Mouse (Mus musculus): ENCODE measurements around the gene Slc10a3. TPM values are rescaled to one million over a fixed set of nuclear protein-coding genes. Genes with fewer than 3 reads are reported as not detected.

The Slc10a3 gene
- 9.6 and 11.5 TPM in 2 replicates for polyA plus RNA-seq (2015; fragmentation: Nextera tagmentation; extraction: Ambion mirVana)

GRCm38 (mm10) chrX:74372888-74373549, at the start of gene Slc10a3, which contains the start of gene Ubl4a:
Gene Slc10a3, minus strand, starts transcription at chrX:74373349.
Gene Ubl4a, minus strand, starts transcription at chrX:74373218.

GRCm38 (mm10) chrX:74392535-74393443, 19.6 kb upstream of the Slc10a3 start, which contains the start of the genes Fam3a and Ikbkg:
Gene Fam3a, minus strand, starts transcription at chrX:74393272.
Gene Ikbkg, plus strand, starts transcription at chrX:74393290.

GRCm38 (mm10) chrX:74353467-74353770, 19.7 kb downstream of the Slc10a3 start, which contains the start of gene Lage3:
Gene Lage3, minus strand, starts transcription at chrX:74353618.

GRCm38 (mm10) chrX:74328725-74329161, 44.4 kb downstream of the Slc10a3 start, which contains the start of gene Plxna3:
Gene Plxna3, plus strand, starts transcription at chrX:74329066.

Other genes with a start within 250 kb of the Slc10a3 start
- not detected in 2 replicates for gene Opn1mw, start 245.9 kb downstream of the Slc10a3 start, polyA plus RNA-seq (2015; fragmentation: Nextera tagmentation; extraction: Ambion mirVana)
- 8.1 and 9.0 TPM in 2 replicates for gene Mecp2, start 238.0 kb downstream of the Slc10a3 start, polyA plus RNA-seq (2015; fragmentation: Nextera tagmentation; extraction: Ambion mirVana)
- not detected in 2 replicates for gene Tex28, start 205.5 kb downstream of the Slc10a3 start, polyA plus RNA-seq (2015; fragmentation: Nextera tagmentation; extraction: Ambion mirVana)
- 0.05 TPM in 1 of 2 replicates, not detected in the other for gene Tktl1, start 196.1 kb downstream of the Slc10a3 start, polyA plus RNA-seq (2015; fragmentation: Nextera tagmentation; extraction: Ambion mirVana)
- gene Flna, start 123.5 kb downstream of the Slc10a3 start, polyA plus RNA-seq (2015; fragmentation: Nextera tagmentation; extraction: Ambion mirVana): 107 and 134 TPM in 2 replicates
- 14.7 and 15.4 TPM in 2 replicates for gene Emd, start 118.7 kb downstream of the Slc10a3 start, polyA plus RNA-seq (2015; fragmentation: Nextera tagmentation; extraction: Ambion mirVana)
- 740 and 747 TPM in 2 replicates for gene Rpl10, start 102.5 kb downstream of the Slc10a3 start, polyA plus RNA-seq (2015; fragmentation: Nextera tagmentation; extraction: Ambion mirVana)
- gene Taz, start 91.4 kb downstream of the Slc10a3 start, polyA plus RNA-seq (2015; fragmentation: Nextera tagmentation; extraction: Ambion mirVana): 42.8 and 48.5 TPM in 2 replicates
- gene Dnase1l1, start 91.0 kb downstream of the Slc10a3 start, polyA plus RNA-seq (2015; fragmentation: Nextera tagmentation; extraction: Ambion mirVana): 27.8 and 31.3 TPM in 2 replicates
- 71.8 and 82.1 TPM in 2 replicates for gene Atp6ap1, start 76.3 kb downstream of the Slc10a3 start, polyA plus RNA-seq (2015; fragmentation: Nextera tagmentation; extraction: Ambion mirVana)
- gene Gdi1, start 68.4 kb downstream of the Slc10a3 start, polyA plus RNA-seq (2015; fragmentation: Nextera tagmentation; extraction: Ambion mirVana): 59.5 and 73.3 TPM in 2 replicates
- 35.4 and 36.9 TPM in 2 replicates for gene Fam50a, start 60.3 kb downstream of the Slc10a3 start, polyA plus RNA-seq (2015; fragmentation: Nextera tagmentation; extraction: Ambion mirVana)
- gene Plxna3, start 44.3 kb downstream of the Slc10a3 start, polyA plus RNA-seq (2015; fragmentation: Nextera tagmentation; extraction: Ambion mirVana): 1.1 and 1.8 TPM in 2 replicates
- 74.6 and 77.4 TPM in 2 replicates for gene Lage3, start 19.7 kb downstream of the Slc10a3 start, polyA plus RNA-seq (2015; fragmentation: Nextera tagmentation; extraction: Ambion mirVana)
- gene Ubl4a, start 131 bp downstream of the Slc10a3 start, polyA plus RNA-seq (2015; fragmentation: Nextera tagmentation; extraction: Ambion mirVana): 46.3 and 50.9 TPM in 2 replicates
- gene Fam3a, start 19.9 kb upstream of the Slc10a3 start, polyA plus RNA-seq (2015; fragmentation: Nextera tagmentation; extraction: Ambion mirVana): 10.6 and 14.6 TPM in 2 replicates
- 11.6 and 14.1 TPM in 2 replicates for gene Ikbkg, start 19.9 kb upstream of the Slc10a3 start, polyA plus RNA-seq (2015; fragmentation: Nextera tagmentation; extraction: Ambion mirVana)
- 49.6 and 52.9 TPM in 2 replicates for gene G6pdx, start 55.8 kb upstream of the Slc10a3 start, polyA plus RNA-seq (2015; fragmentation: Nextera tagmentation; extraction: Ambion mirVana)
- gene Gm6880, start 108.0 kb upstream of the Slc10a3 start, polyA plus RNA-seq (2015; fragmentation: Nextera tagmentation; extraction: Ambion mirVana): not detected in 2 replicates
- not detected in 2 replicates for gene Olfr1326-ps1, start 201.5 kb upstream of the Slc10a3 start, polyA plus RNA-seq (2015; fragmentation: Nextera tagmentation; extraction: Ambion mirVana)
- not detected in 2 replicates for gene Olfr1325, start 219.3 kb upstream of the Slc10a3 start, polyA plus RNA-seq (2015; fragmentation: Nextera tagmentation; extraction: Ambion mirVana)

Measured in spleen, postnatal 0 days (tissue).